Mouse (Mus musculus) bone marrow, adult 2 months (tissue): Measurements from ENCODE around the gene Col5a1. TPM values are rescaled to one million over a fixed set of nuclear protein-coding genes. Genes with fewer than 3 reads are reported as not detected.

Source experiments
- H3K27ac ChIP-seq: fragments of 200-500 bp; 2 replicates; pipeline ENCODE4 v1.5.1; 2012; ENCODE audit warnings: low read depth, mild to moderate bottlenecking, control low read depth, inconsistent platforms, low read length; ENCODE audit not compliant: control insufficient read depth, poor library complexity, insufficient read depth
- H3K4me1 ChIP-seq: fragments of 200-500 bp; 2 replicates; pipeline ENCODE4 v1.6.1; 2011; ENCODE audit warnings: low read length; ENCODE audit not compliant: control insufficient read depth, insufficient read depth
- H3K4me3 ChIP-seq: fragments of 200-500 bp; replicated peaks from 2 replicates; pipeline ENCODE3; 2011; ENCODE audit warnings: mild to moderate bottlenecking, low read depth, low read length, control low read depth; ENCODE audit not compliant: control insufficient read depth
- CTCF ChIP-seq: fragments of 200-500 bp; IDR thresholded peaks from 2 replicates; pipeline ENCODE4 v1.5.1; 2011; ENCODE audit warnings: low read length, control low read depth; ENCODE audit not compliant: control insufficient read depth, insufficient read depth
- POLR2A ChIP-seq: fragments of 200-500 bp; IDR thresholded peaks from 2 replicates; pipeline ENCODE4 v1.6.1; 2011; ENCODE audit warnings: low read depth, mild to moderate bottlenecking, control low read depth, low read length, borderline replicate concordance; ENCODE audit not compliant: control insufficient read depth
- WGBS: fragments of 180-500 bp; shearing (Covaris S2); methylation state at CpG from one replicate; pipeline ENCODE4 v1.1.7; 2018; 5-methylcytosine and 5-hydroxymethylcytosine counted together
- polyA plus RNA-seq: library from polyadenylated mRNA; stranded (reverse); fragments of >200 nt; gene quantifications from 2 replicates; pipeline ENCODE4 v1.2.4, GENCODE M21; 2011; ENCODE audit warnings: low replicate concordance; ENCODE audit not compliant: missing spikeins, insufficient read depth, insufficient read length

Col5a1 gene
- polyA plus RNA-seq, 1 experiment, result 7.3 TPM

DNA sequence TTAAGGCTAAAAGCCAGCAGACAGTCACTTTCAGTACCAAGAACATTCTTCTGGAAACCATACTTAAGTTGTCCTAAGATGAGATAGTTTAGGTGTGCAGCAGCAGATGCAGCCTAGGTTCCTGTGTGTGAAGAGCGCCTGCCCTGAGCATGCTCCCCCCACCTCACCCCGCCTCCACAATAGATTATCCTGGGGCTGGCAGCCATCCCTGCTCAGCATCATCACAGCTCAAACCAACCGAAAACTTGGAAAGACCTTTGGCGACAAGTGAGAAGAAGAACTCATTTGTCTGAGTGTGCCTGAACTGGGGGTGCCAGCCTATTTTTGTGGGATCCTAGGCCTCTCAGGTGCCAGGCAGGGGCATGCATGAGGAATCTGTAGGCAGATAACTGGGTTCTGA, 139.6 kb downstream of the Col5a1 start:
- 82% methylated on average over 4 of the region's 4 CpGs for whole genome bisulfite sequencing
- Histone ChIP-seq H3K4me3 (no peak overlapping the region), H3K4me1 (no peaks in the 10 kb centered on the region), H3K27ac (no peak overlapping the region)
- TF ChIP-seq CTCF, result no peak
- no peak for TF ChIP-seq POLR2A

DNA sequence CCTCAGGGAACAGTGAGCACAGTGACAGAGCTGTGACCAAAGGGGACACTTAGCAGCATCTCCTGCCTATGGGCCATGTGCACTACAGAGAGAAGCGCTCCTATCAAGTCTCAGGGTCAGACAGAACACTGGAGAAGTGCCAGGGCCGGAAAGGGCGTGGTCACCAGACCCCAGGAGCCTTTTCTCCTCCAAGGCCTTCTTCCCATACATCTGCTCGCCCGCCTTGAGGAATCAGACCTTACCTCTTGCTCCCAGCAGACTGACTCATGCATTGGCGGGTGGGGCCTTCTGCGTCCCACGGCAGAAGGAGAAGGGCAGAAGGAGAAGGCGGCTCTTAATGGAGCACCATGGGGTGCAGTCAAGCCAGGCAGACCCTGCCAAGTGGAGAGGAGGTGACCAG, 145.6 kb downstream of the Col5a1 start:
- Histone ChIP-seq H3K4me3 (no peak overlapping the region), H3K27ac (peak overlapping the region; percentile 80)

DNA sequence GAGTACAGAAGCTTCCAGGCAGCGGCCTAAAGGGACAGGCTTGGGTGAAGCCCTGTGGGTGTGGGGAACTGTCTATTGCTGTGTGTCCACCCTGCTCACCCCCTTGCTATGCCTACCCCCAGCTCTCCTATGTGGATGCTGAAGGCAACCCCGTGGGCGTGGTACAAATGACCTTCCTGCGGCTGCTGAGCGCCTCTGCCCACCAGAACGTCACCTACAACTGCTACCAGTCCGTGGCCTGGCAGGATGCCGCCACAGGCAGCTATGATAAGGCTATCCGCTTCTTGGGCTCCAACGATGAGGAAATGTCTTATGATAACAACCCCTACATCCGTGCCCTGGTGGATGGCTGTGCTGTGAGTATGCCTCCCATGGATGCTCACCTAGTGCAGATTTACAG, 146.2 kb downstream of the Col5a1 start:
- TF ChIP-seq CTCF (no peak; the same call in 1 of the 2 replicates), POLR2A (peak; percentile 63)
- WGBS, result 62% methylated on average over 11 of the region's 11 CpGs
- peak overlapping the region; percentile 80 for H3K27ac ChIP-seq

More for the DNA sequence above, 145.6 kb downstream of the Col5a1 start:
- H3K4me1 ChIP-seq, result no peaks in the 10 kb centered on the region
- WGBS, result 43% methylated on average over 9 of the region's 9 CpGs
- TF ChIP-seq CTCF (no peak), POLR2A (0 out of 2 replicates have a peak, but pooled peaks have one; percentile 23)

DNA sequence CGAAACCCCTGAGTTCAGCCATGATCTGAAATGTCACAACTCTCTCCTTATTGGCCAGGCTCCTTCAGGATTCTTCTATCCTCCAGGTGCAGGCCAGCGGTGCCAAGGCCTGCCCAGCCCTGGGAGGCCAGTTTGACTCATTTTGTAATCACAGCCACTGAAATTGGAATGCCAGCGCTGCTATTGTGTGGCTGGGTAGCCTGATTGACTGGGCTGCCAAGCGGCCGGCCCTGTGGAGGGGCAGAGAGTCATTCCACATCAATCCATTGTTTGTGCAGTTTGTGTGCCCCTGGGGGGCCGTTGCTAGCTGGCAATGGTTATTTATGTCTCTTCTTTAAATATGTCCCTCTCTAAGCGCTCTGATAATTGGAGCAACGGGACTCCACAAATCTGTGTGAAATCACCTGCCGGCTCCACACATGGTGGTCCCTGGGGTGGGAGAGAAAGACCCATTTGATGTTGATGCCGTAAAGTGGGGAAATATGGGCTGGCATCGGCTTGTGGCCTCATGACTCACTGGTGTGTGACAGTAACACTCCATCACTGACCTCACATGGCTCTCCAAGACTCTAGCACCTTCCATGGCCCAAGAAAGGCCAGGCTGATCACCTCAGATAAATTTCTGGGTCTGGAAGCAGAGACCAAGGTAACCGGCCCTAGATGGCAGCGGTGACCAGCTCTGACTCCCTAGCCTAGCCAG, 147.9 kb downstream of the Col5a1 start:
- no peaks in the 10 kb centered on the region for H3K4me1 ChIP-seq
- H3K4me3 ChIP-seq, result peak overlapping the region; percentile 35
- peak overlapping the region; percentile 80; the same call in 1 of the 2 replicates for H3K27ac ChIP-seq
- no peak for TF ChIP-seq POLR2A
- TF ChIP-seq CTCF, result no peak
- 81% methylated on average over 13 of the region's 13 CpGs for WGBS

More for the DNA sequence above, 146.2 kb downstream of the Col5a1 start:
- Histone ChIP-seq H3K4me1 (no peaks in the 10 kb centered on the region), H3K4me3 (peak overlapping the region; percentile 47)

DNA sequence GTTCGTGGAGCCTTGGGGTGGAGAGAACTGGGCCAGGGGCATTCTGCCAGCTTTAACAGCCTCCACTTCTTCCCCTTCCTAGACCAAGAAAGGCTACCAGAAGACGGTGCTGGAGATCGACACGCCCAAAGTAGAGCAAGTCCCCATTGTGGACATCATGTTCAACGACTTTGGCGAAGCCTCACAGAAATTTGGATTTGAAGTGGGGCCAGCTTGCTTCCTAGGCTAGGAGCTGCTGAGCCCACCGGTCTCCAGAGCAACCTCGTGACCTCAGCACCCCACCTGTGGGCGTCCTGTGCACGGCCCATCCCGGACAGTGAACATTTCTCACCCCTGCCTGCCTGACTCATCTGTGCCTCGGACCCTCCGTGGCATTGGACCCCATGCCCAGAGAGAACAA, 150.6 kb downstream of the Col5a1 start:
- WGBS, result 83% methylated on average over 13 of the region's 13 CpGs
- TF ChIP-seq POLR2A, result no peak
- no peak for TF ChIP-seq CTCF
- Histone ChIP-seq H3K4me3 (no peak overlapping the region), H3K4me1 (no peaks in the 10 kb centered on the region), H3K27ac (no peak overlapping the region)

DNA sequence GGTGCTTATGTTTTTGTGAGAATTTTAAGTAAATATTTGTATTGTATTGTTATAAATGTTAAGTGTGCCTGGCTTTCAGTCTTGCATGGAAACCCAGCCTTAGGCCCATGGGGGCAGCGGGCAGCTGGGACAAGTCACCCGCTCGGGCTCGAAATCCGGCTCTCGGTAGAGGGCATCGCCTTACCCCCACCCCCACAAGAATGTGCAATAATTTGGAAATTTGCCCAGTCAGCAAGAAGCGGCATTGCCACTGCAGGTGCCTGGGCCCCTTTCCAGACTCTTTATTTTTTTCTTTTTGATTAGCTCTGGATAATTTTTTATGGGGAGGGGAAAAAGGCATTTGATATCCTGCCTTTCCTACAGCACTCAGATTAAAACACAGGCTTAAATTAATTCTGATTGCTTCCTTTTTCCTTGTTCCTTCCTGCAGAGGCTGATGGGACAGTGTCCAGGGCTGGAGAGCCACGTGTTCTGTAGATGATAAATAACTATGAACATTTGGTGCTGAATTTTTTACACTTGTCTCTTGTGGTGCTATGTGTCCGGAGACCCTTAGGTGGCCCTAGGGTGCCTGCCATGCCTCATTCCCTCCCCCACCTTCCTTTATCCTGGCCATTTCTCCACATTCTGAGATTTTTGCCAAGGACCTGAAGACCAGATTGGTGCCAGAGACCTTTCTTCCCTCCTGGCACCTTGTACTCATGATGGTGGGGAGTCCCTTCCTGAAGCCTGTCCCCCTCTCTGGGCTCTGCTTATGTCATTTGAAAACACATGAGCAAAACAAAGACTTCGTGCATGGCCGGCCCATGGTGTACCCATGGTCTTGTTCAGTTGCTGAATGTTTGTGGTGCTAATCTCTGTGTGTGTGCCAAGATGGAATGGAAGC, 151.5 kb downstream of the Col5a1 start:
- TF ChIP-seq POLR2A, result no peak
- no peak for TF ChIP-seq CTCF
- WGBS, result 69% methylated on average over 12 of the region's 12 CpGs
- no peak overlapping the region for H3K4me3 ChIP-seq

DNA sequence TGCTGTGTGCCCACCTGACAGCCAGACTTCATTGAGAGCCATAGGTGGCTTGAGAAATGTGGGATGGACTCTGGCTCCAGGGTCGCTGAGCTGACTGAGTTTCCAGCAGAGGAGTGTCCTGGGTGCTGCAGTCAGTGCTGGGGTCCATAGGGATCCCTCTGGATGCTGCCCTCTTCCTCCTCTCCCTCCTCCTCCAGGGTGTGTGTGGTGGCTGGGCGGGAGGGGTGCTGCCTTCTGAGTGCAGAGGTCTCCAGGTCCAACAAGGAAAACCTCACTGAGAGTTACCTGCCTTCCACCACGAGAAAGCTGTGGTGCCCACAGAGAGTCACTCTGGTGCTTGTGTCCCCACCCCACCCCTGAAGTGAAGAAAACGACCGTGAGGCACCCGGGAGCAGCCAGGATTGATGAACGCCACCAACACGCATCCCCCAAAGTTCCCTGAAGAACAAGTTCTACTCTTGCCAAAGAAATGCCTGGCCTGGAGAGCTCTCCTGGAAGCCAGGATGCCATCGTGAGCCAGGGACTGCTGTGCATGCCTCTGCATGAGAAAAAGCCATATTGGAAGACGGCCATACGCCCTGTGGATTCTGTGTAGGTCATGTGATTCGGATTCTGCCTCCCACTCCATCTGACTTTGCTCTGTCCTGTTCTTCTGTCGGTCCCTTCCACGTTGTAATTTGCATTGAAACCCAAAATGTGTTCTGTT, 152.3 kb downstream of the Col5a1 start:
- Histone ChIP-seq H3K4me3 (no peak overlapping the region), H3K4me1 (no peaks in the 10 kb centered on the region), H3K27ac (no peak overlapping the region)
- TF ChIP-seq CTCF (no peak), POLR2A (no peak)
- WGBS, result 82% methylated on average over 14 of the region's 14 CpGs

More for the DNA sequence above, 151.5 kb downstream of the Col5a1 start:
- H3K4me1 ChIP-seq, result no peaks in the 10 kb centered on the region
- no peak overlapping the region for H3K27ac ChIP-seq
